Mouse (Mus musculus): Measurements from ENCODE around the gene Slc5a10.
"Not testable (repeated sequence)": the region's sequence is repeated elsewhere in the genome, so short reads cannot be mapped to it uniquely, and the experiment has no call there.

Slc5a10 gene

GRCm38 (mm10) chr11:61649163-61649580, 71.5 kb downstream of the Slc5a10 start:
- DNase-seq (ENCODE audit: low spot score in 2 of 2), result no peak

GRCm38 (mm10) chr11:61648749-61649115, 71.9 kb downstream of the Slc5a10 start:
- peak; percentile 74 to 76 for DNase-seq (ENCODE audit: low spot score in 2 of 2)

GRCm38 (mm10) chr11:61647956-61648748, 72.5 kb downstream of the Slc5a10 start:
- DNase-seq (ENCODE audit: low spot score in 2 of 2), result no peak

- no peak for DNase-seq (ENCODE audit: low spot score in 2 of 2)
Measured at GRCm38 (mm10) chr11:61647110-61647910, 73.3 kb downstream of the Slc5a10 start.

GRCm38 (mm10) chr11:61646499-61647039, 74.1 kb downstream of the Slc5a10 start:
- no peak for DNase-seq (ENCODE audit: low spot score in 2 of 2)

GRCm38 (mm10) chr11:61645357-61645857, 75.2 kb downstream of the Slc5a10 start:
- no peak for DNase-seq (ENCODE audit: low spot score in 2 of 2)

GRCm38 (mm10) chr11:61644576-61645326, 75.9 kb downstream of the Slc5a10 start:
- DNase-seq (ENCODE audit: low spot score in 2 of 2), result peak; percentile 41 to 46

GRCm38 (mm10) chr11:61643184-61643961, 77.3 kb downstream of the Slc5a10 start:
- no peak for DNase-seq (ENCODE audit: low spot score in 2 of 2)

- no peak for DNase-seq (ENCODE audit: low spot score in 2 of 2)
Measured at GRCm38 (mm10) chr11:61642106-61642505, 78.5 kb downstream of the Slc5a10 start.

GRCm38 (mm10) chr11:61640585-61640984, 80.0 kb downstream of the Slc5a10 start:
- DNase-seq (ENCODE audit: low spot score in 2 of 2), result not testable (repeated sequence)

GRCm38 (mm10) chr11:61639601-61640177, 80.9 kb downstream of the Slc5a10 start:
- DNase-seq (ENCODE audit: low spot score in 2 of 2), result no peak

GRCm38 (mm10) chr11:61638764-61639536, 81.7 kb downstream of the Slc5a10 start:
- no peak for DNase-seq (ENCODE audit: low spot score in 2 of 2)

GRCm38 (mm10) chr11:61637856-61638255, 82.8 kb downstream of the Slc5a10 start:
- DNase-seq (ENCODE audit: low spot score in 2 of 2), result no peak

GRCm38 (mm10) chr11:61637413-61637812, 83.2 kb downstream of the Slc5a10 start:
- DNase-seq (ENCODE audit: low spot score in 2 of 2), result no peak

GRCm38 (mm10) chr11:61636309-61636708, 84.3 kb downstream of the Slc5a10 start:
- not testable (repeated sequence) for DNase-seq (ENCODE audit: low spot score in 2 of 2)

GRCm38 (mm10) chr11:61629621-61630020, 91.0 kb downstream of the Slc5a10 start:
- no peak for DNase-seq (ENCODE audit: low spot score in 2 of 2)

- no peak for DNase-seq (ENCODE audit: low spot score in 2 of 2)
Measured at GRCm38 (mm10) chr11:61626509-61626908, 94.1 kb downstream of the Slc5a10 start.

GRCm38 (mm10) chr11:61625136-61625535, 95.5 kb downstream of the Slc5a10 start:
- peak in 1 of 2 experiments; percentile 56 for DNase-seq (ENCODE audit: low spot score in 2 of 2)

Data from right cerebral cortex, postnatal 10 days (tissue).